Mouse (Mus musculus) small intestine, adult 2 months (tissue): ENCODE measurements around the gene Sprr2b.

Experiments used
- CTCF ChIP-seq: fragments of 200-500 bp; IDR thresholded peaks from 2 replicates; pipeline ENCODE4 v1.5.1; 2012; ENCODE audit warnings: low read depth, mild to moderate bottlenecking, control low read depth, inconsistent platforms, low read length, moderate library complexity, mixed read lengths; ENCODE audit not compliant: insufficient replicate concordance, insufficient read length; ENCODE audit errors: extremely low read depth
- POLR2A ChIP-seq: fragments of 200-500 bp; IDR thresholded peaks from 2 replicates; pipeline ENCODE4 v1.6.1; 2012; ENCODE audit warnings: low read depth, mild to moderate bottlenecking, control low read depth, inconsistent platforms, low read length, moderate library complexity

DNA sequence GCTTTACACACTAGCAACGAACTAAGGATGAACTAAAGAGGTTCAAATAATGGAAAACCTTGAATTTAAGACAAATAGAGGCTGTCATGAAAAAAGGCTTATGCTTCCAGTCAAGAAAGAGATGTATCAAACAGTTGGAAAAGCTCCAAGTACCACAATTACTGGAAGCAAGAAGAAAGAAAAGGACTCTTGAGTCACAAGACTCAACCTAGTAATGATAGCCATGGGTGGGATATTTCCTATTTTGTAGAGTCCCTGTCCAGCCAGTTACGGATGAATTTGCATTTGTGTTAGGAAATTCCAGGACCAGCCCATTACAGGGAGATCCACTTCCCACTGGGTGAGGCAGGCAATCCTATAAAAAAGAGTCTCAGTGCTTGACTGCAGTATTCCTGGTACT lies at the start of gene Sprr2b:
- no peak for TF ChIP-seq POLR2A
- no peak for TF ChIP-seq CTCF
